Mouse (Mus musculus): ENCODE results near the gene Avil. TPM values are rescaled to one million over a fixed set of nuclear protein-coding genes. Genes with fewer than 3 reads are reported as not detected.

Gene Avil
- polyA plus RNA-seq, 1 experiment = 0.06 TPM

- TF ChIP-seq CTCF (IDR thresholded peaks at IDR 0.05; ENCODE audit: extremely low read depth, insufficient read depth, insufficient read length, insufficient replicate concordance) (no peak), POLR2A (IDR thresholded peaks at IDR 0.05; ENCODE audit: low read depth, low read length) (no peak)
- Histone ChIP-seq H3K27me3 (ENCODE audit: control insufficient read depth, insufficient read depth, low read length) (no peaks in the 10 kb centered on the region), H3K4me1 (ENCODE audit: control insufficient read depth, insufficient read depth, insufficient read length) (peaks cover 34% of the 10 kb centered on the region; the same call in 1 of the 2 replicates), H3K36me3 (ENCODE audit: control insufficient read depth, insufficient read depth, low read length) (no peaks in the 10 kb centered on the region), H3K4me3 (ENCODE audit: extremely low read depth, insufficient read depth, insufficient read length) (no peak overlapping the region), H3K27ac (ENCODE audit: insufficient read depth, low read length) (peak overlapping the region; percentile 15; the same call in 1 of the 2 replicates)
- DNase-seq (ENCODE audit: low read depth in 1 of 2, low spot score in 2 of 2) = no peak
- 68% methylated on average over 4 of the region's 4 CpGs for WGBS
Observed at GRCm38 (mm10) chr10:126986541-126986961, 14.0 kb upstream of the Avil start.

GRCm38 (mm10) chr10:126987183-126988118 lies 13.1 kb upstream of the Avil start:
- no peak for DNase-seq (ENCODE audit: low read depth in 1 of 2, low spot score in 2 of 2)
- peak overlapping the region; percentile 25; the same call in 1 of the 2 replicates for H3K27ac ChIP-seq (ENCODE audit: insufficient read depth, low read length)
- H3K36me3 ChIP-seq (ENCODE audit: control insufficient read depth, insufficient read depth, low read length) = peaks cover 4% of the 10 kb centered on the region
- 49% methylated on average over 8 of the region's 8 CpGs for WGBS
- peaks cover 30% of the 10 kb centered on the region; the same call in 1 of the 2 replicates for H3K4me1 ChIP-seq (ENCODE audit: control insufficient read depth, insufficient read depth, insufficient read length)
- H3K4me3 ChIP-seq (ENCODE audit: extremely low read depth, insufficient read depth, insufficient read length) = no peak overlapping the region
- TF ChIP-seq CTCF (IDR thresholded peaks at IDR 0.05; ENCODE audit: extremely low read depth, insufficient read depth, insufficient read length, insufficient replicate concordance) = no peak
- no peak for TF ChIP-seq POLR2A (IDR thresholded peaks at IDR 0.05; ENCODE audit: low read depth, low read length)
- no peaks in the 10 kb centered on the region for H3K27me3 ChIP-seq (ENCODE audit: control insufficient read depth, insufficient read depth, low read length)

DNA sequence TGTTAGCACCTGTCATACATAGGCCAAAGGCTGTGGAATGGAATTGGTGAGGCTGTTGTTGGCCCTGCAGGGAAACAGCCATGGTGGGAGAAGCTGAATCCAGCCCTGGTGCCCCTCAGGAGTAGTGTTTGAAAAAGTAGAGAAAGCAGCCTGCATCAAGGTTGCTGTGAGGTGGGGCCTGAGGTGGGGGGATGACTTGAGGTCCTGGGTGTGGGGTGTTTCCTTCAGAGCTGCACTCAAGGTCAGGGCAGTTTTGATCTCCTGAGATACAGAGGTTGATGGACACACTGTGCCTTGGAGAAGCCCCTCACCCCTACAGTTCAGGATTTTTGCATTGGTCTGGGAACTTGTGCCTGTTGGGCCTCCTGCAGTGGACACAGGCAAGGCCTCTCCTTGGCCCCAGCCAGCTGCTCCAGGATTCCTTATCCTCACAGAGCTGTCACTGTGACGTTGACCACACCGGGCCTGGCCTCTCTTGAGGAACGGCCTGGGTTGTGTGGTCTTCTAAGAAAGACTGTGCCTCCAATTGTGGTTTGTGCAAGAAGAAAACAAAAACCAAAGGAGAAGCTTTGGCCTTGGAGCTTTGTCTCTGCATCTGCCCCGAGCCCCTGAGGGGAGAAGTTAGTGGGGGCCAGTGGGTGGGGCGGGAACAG lies 11.9 kb upstream of the Avil start:
- 38% methylated on average over 5 of the region's 5 CpGs for WGBS
- H3K27me3 ChIP-seq (ENCODE audit: control insufficient read depth, insufficient read depth, low read length) = no peaks in the 10 kb centered on the region
- H3K4me1 ChIP-seq (ENCODE audit: control insufficient read depth, insufficient read depth, insufficient read length) = peaks cover 25% of the 10 kb centered on the region; the same call in 1 of the 2 replicates
- no peak overlapping the region for H3K4me3 ChIP-seq (ENCODE audit: extremely low read depth, insufficient read depth, insufficient read length)
- H3K36me3 ChIP-seq (ENCODE audit: control insufficient read depth, insufficient read depth, low read length) = peaks cover 9% of the 10 kb centered on the region
- H3K27ac ChIP-seq (ENCODE audit: insufficient read depth, low read length) = no peak overlapping the region
- no peak for TF ChIP-seq POLR2A (IDR thresholded peaks at IDR 0.05; ENCODE audit: low read depth, low read length)
- DNase-seq (ENCODE audit: low read depth in 1 of 2, low spot score in 2 of 2) = no peak

DNA sequence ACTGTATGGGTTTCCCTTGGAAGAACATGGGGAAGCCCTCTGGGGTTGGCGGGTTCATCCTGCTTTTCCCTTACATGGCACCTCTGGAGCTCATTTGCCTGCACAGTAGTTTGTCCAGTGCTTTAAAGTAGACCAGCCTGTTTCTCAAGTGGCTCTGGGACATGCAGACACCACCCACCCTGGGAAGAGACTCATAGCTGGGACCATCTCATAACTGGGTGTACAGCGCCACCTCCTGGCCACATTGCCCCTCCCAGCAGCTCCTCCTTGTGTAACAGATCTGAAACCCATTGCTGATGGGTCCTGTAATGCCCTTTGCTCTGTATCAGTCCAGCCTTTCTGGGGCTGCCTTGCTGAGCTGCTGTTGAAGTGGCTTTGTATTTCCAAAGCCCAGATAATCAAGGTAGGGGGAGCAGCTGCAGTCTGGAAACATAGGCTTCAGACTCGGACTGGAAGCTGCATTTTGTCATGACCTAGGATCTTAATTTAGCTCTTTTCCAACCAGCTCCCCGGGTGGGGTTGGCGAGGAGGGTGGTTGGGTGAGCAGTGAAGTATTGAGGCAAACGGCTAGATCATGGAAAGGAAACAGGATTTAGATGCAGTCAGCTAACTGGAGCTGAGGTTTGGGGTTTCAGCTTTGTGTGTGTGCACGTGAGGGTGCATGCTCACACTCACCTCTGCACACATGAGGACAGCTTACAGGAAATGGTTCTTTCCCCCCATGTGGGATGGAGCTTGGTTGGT lies 10.0 kb upstream of the Avil start:
- Histone ChIP-seq H3K27ac (ENCODE audit: insufficient read depth, low read length) (no peak overlapping the region), H3K36me3 (ENCODE audit: control insufficient read depth, insufficient read depth, low read length) (peaks cover 19% of the 10 kb centered on the region), H3K4me1 (ENCODE audit: control insufficient read depth, insufficient read depth, insufficient read length) (peaks cover 18% of the 10 kb centered on the region; the same call in 1 of the 2 replicates), H3K27me3 (ENCODE audit: control insufficient read depth, insufficient read depth, low read length) (no peaks in the 10 kb centered on the region), H3K4me3 (ENCODE audit: extremely low read depth, insufficient read depth, insufficient read length) (no peak overlapping the region)
- WGBS = 62% methylated on average over 7 of the region's 7 CpGs
- peak; percentile 93; the same call in 1 of the 2 replicates for TF ChIP-seq CTCF (IDR thresholded peaks at IDR 0.05; ENCODE audit: extremely low read depth, insufficient read depth, insufficient read length, insufficient replicate concordance)
- no peak for TF ChIP-seq POLR2A (IDR thresholded peaks at IDR 0.05; ENCODE audit: low read depth, low read length)
- peak; percentile 53 to 80 for DNase-seq (ENCODE audit: low read depth in 1 of 2, low spot score in 2 of 2)

- Histone ChIP-seq H3K27ac (ENCODE audit: insufficient read depth, low read length) (no peak overlapping the region), H3K4me1 (ENCODE audit: control insufficient read depth, insufficient read depth, insufficient read length) (peaks cover 12% of the 10 kb centered on the region; the same call in 1 of the 2 replicates), H3K27me3 (ENCODE audit: control insufficient read depth, insufficient read depth, low read length) (no peaks in the 10 kb centered on the region), H3K4me3 (ENCODE audit: extremely low read depth, insufficient read depth, insufficient read length) (no peak overlapping the region), H3K36me3 (ENCODE audit: control insufficient read depth, insufficient read depth, low read length) (peaks cover 20% of the 10 kb centered on the region)
- WGBS = 90% methylated on average over 3 of the region's 3 CpGs
- TF ChIP-seq POLR2A (IDR thresholded peaks at IDR 0.05; ENCODE audit: low read depth, low read length) (no peak), CTCF (IDR thresholded peaks at IDR 0.05; ENCODE audit: extremely low read depth, insufficient read depth, insufficient read length, insufficient replicate concordance) (no peak)
- DNase-seq (ENCODE audit: low read depth in 1 of 2, low spot score in 2 of 2) = no peak
Observed at GRCm38 (mm10) chr10:126991676-126992075, 8.8 kb upstream of the Avil start.

DNA sequence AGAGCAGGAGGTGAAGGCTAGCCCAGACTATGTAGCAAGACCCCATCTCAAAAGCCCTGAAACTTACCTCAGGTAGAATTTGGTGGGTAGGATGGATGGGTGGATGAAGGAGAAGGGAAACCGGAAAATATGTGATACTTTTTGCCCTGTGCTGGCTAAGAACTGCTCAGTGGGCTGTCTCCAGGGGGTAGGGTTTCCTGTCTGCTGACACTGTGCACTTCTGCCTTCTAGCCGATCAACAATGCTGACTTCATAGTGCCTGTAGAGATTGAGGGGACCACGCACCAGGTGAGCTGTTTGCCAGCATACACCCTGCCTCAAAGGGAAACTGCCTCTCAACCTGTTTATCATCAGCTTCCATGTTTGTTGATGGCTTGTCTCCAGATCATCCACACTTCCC lies 6.9 kb upstream of the Avil start:
- 35% methylated on average over 3 of the region's 3 CpGs for WGBS
- DNase-seq (ENCODE audit: low read depth in 1 of 2, low spot score in 2 of 2) = peak; percentile 19 to 34
- H3K27me3 ChIP-seq (ENCODE audit: control insufficient read depth, insufficient read depth, low read length) = no peaks in the 10 kb centered on the region
- H3K36me3 ChIP-seq (ENCODE audit: control insufficient read depth, insufficient read depth, low read length) = peaks cover 31% of the 10 kb centered on the region
- 0 out of 2 replicates have a peak overlapping the region, but pooled peaks have one; percentile 3 for H3K27ac ChIP-seq (ENCODE audit: insufficient read depth, low read length)
- H3K4me1 ChIP-seq (ENCODE audit: control insufficient read depth, insufficient read depth, insufficient read length) = peaks cover 3% of the 10 kb centered on the region; the same call in 1 of the 2 replicates
- no peak for TF ChIP-seq POLR2A (IDR thresholded peaks at IDR 0.05; ENCODE audit: low read depth, low read length)
- TF ChIP-seq CTCF (IDR thresholded peaks at IDR 0.05; ENCODE audit: extremely low read depth, insufficient read depth, insufficient read length, insufficient replicate concordance) = no peak
- H3K4me3 ChIP-seq (ENCODE audit: extremely low read depth, insufficient read depth, insufficient read length) = no peak overlapping the region
